Mouse (Mus musculus): ENCODE measurements around the gene B3gnt2. TPM values are rescaled to one million over a fixed set of nuclear protein-coding genes. Genes with fewer than 3 reads are reported as not detected.

B3gnt2 gene
- polyA plus RNA-seq, 1 experiment from 2014 or later, result 11.9 TPM

GRCm38 (mm10) chr11:22883676-22884075, 22.9 kb upstream of the B3gnt2 start:
- Histone ChIP-seq H3K9ac (no peak overlapping the region), H3K4me2 (replicated peaks) (no peak overlapping the region), H3K27me3 (replicated peaks) (no peaks in the 10 kb centered on the region), H3K27ac (no peak overlapping the region), H3K4me3 (replicated peaks) (no peak overlapping the region), H3K4me1 (replicated peaks) (0 out of 2 replicates have a peak, but pooled peaks cover 3% of the 10 kb centered on the region), H3K9me3 (no peaks in the 10 kb centered on the region), H3K36me3 (no peaks in the 10 kb centered on the region)
- 54% methylated on average over 2 of the region's 2 CpGs for WGBS
- ATAC-seq, result peak; percentile 89

- no peak overlapping the region for H3K4me2 ChIP-seq (replicated peaks)
- no peaks in the 10 kb centered on the region for H3K36me3 ChIP-seq
- no peak overlapping the region for H3K9ac ChIP-seq
- no peak overlapping the region for H3K27ac ChIP-seq
- no peaks in the 10 kb centered on the region for H3K27me3 ChIP-seq (replicated peaks)
- no peaks in the 10 kb centered on the region for H3K9me3 ChIP-seq
- 0 out of 2 replicates have a peak, but pooled peaks cover 3% of the 10 kb centered on the region for H3K4me1 ChIP-seq (replicated peaks)
- no peak for ATAC-seq
- H3K4me3 ChIP-seq (replicated peaks), result no peak overlapping the region
Measured at GRCm38 (mm10) chr11:22882926-22883325, 22.2 kb upstream of the B3gnt2 start.

GRCm38 (mm10) chr11:22880383-22881172, 19.8 kb upstream of the B3gnt2 start:
- no peak overlapping the region for H3K4me3 ChIP-seq (replicated peaks)
- H3K27ac ChIP-seq, result no peak overlapping the region
- H3K4me2 ChIP-seq (replicated peaks), result no peak overlapping the region
- no peaks in the 10 kb centered on the region for H3K27me3 ChIP-seq (replicated peaks)
- ATAC-seq, result peak; percentile 46
- 58% methylated on average over 3 of the region's 3 CpGs for WGBS
- H3K4me1 ChIP-seq (replicated peaks), result 0 out of 2 replicates have a peak, but pooled peaks cover 3% of the 10 kb centered on the region
- no peaks in the 10 kb centered on the region for H3K36me3 ChIP-seq
- H3K9me3 ChIP-seq, result no peaks in the 10 kb centered on the region
- H3K9ac ChIP-seq, result no peak overlapping the region

DNA sequence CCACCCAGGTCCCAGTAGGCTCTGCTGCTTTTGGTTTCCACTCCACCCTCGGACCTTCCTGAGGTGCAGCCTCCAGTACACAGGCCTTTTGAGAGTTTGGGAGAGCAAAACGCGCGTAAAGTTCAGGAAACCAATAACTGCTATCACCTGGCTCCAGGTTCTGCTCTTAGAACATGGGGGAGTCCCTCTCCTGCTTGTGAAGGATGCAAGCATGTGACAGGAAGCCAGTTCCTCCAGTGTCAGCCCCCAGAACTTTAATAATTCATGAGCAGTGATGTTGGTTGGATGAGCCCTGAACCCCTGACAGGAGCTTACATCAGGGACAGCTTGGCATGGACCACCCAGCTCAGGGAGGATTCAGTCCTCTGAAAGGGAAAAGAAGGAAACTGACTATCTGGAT, 18.9 kb upstream of the B3gnt2 start:
- H3K27me3 ChIP-seq (replicated peaks), result no peaks in the 10 kb centered on the region
- WGBS, result 87% methylated on average over 4 of the region's 4 CpGs
- no peak overlapping the region for H3K27ac ChIP-seq
- H3K4me2 ChIP-seq (replicated peaks), result no peak overlapping the region
- no peaks in the 10 kb centered on the region for H3K9me3 ChIP-seq
- H3K4me1 ChIP-seq (replicated peaks), result 0 out of 2 replicates have a peak, but pooled peaks cover 3% of the 10 kb centered on the region
- no peaks in the 10 kb centered on the region for H3K36me3 ChIP-seq
- no peak overlapping the region for H3K9ac ChIP-seq
- ATAC-seq, result no peak
- H3K4me3 ChIP-seq (replicated peaks), result no peak overlapping the region

DNA sequence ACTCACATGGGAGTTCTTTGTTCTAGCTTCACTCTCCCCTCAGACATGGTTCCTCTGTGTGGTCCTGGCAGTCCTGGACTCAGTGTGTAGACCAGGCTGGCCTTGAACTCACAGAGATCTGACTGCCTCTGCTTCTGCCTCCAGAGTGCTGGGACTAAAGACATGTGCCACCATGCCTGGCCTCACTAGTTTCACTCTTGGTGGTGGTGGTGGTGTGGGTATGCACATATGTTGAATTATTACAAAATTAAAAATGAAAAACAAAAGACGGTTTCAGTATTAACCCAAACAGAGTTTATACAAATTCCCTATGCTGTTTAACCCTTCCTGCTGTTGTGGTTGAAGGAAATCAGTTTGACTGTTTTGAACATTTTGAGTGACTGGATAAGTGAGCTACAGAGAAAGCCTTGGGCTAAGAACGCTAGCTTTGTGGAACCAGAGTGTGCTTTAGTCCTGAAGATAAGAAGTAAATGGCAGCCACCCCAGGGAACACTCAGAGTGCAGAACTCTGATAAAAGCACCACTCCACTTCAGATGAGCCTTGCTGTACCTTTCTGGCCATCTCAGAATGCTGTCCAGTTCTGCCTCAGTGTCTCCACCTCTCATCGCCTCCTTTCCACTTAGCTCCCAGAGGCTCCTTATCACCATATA, 16.0 kb upstream of the B3gnt2 start:
- no peak overlapping the region for H3K4me2 ChIP-seq (replicated peaks)
- no peaks in the 10 kb centered on the region for H3K36me3 ChIP-seq
- no peak overlapping the region for H3K9ac ChIP-seq
- H3K4me1 ChIP-seq (replicated peaks), result peaks cover 11% of the 10 kb centered on the region; the same call in 1 of the 2 replicates
- ATAC-seq, result no peak
- H3K4me3 ChIP-seq (replicated peaks), result no peak overlapping the region
- no peaks in the 10 kb centered on the region for H3K9me3 ChIP-seq
- H3K27ac ChIP-seq, result no peak overlapping the region
- whole genome bisulfite sequencing, result 77% methylated on average over 3 of the region's 3 CpGs
- no peaks in the 10 kb centered on the region for H3K27me3 ChIP-seq (replicated peaks)

- Histone ChIP-seq H3K9ac (no peak overlapping the region), H3K27ac (no peak overlapping the region), H3K4me2 (replicated peaks) (no peak overlapping the region), H3K9me3 (no peaks in the 10 kb centered on the region), H3K4me1 (replicated peaks) (peaks cover 8% of the 10 kb centered on the region; the same call in 1 of the 2 replicates), H3K27me3 (replicated peaks) (no peaks in the 10 kb centered on the region), H3K4me3 (replicated peaks) (no peak overlapping the region), H3K36me3 (no peaks in the 10 kb centered on the region)
- 76% methylated on average over 4 of the region's 4 CpGs for WGBS
- ATAC-seq, result no peak
Measured at GRCm38 (mm10) chr11:22875279-22875678, 14.5 kb upstream of the B3gnt2 start.

DNA sequence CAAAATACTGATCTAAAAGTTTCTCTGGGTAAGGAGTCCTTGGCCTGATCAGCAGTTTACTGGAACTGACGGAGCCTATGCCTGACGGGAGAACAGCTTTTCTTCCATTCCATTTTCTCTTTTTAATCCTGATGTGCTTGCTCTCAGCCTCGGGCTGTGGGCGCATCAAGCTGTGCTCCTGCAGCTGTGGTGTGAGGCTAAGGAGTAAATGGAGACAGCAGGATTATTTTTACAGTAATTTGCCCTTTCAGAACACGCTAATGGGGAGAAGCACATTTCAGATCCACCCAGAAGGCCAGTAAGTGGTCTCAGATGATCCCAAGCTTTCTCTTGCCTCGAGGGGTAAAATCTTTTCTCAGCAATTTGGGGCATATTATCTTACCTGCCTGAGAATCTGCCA, 14.0 kb upstream of the B3gnt2 start:
- Histone ChIP-seq H3K9me3 (no peaks in the 10 kb centered on the region), H3K36me3 (no peaks in the 10 kb centered on the region), H3K4me3 (replicated peaks) (no peak overlapping the region), H3K4me2 (replicated peaks) (no peak overlapping the region), H3K4me1 (replicated peaks) (peaks cover 8% of the 10 kb centered on the region; the same call in 1 of the 2 replicates), H3K27me3 (replicated peaks) (no peaks in the 10 kb centered on the region), H3K27ac (no peak overlapping the region), H3K9ac (no peak overlapping the region)
- ATAC-seq, result no peak
- 83% methylated on average over 6 of the region's 6 CpGs for WGBS

- 52% methylated on average over 4 of the region's 4 CpGs for WGBS
- Histone ChIP-seq H3K27ac (0 out of 2 replicates have a peak overlapping the region, but pooled peaks have one; percentile 18), H3K4me3 (replicated peaks) (no peak overlapping the region), H3K27me3 (replicated peaks) (no peaks in the 10 kb centered on the region), H3K36me3 (no peaks in the 10 kb centered on the region), H3K4me1 (replicated peaks) (peaks cover 8% of the 10 kb centered on the region; the same call in 1 of the 2 replicates), H3K9ac (no peak overlapping the region), H3K4me2 (replicated peaks) (no peak overlapping the region), H3K9me3 (no peaks in the 10 kb centered on the region)
- ATAC-seq, result no peak
Measured at GRCm38 (mm10) chr11:22873383-22873782, 12.6 kb upstream of the B3gnt2 start.

DNA sequence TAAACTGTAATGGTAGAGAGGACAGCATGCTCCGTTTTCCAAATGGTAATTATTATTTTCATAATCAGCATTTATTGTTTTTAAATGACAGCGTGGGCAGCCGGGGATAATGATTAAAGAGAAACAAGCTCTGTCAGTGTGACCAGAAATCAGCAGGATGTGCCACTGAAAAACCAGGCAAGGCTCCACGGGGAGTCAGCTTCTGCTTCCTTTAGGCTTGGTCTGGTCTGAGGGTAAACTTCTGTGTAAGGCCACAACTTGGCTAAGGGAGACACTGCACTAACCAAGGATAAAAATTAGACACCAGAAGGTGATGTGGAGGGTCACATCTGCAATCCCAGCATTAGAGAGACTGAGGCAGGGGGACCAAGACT, 11.5 kb upstream of the B3gnt2 start:
- Histone ChIP-seq H3K36me3 (no peaks in the 10 kb centered on the region), H3K9ac (no peak overlapping the region), H3K4me1 (replicated peaks) (peaks cover 8% of the 10 kb centered on the region; the same call in 1 of the 2 replicates), H3K4me3 (replicated peaks) (no peak overlapping the region), H3K27me3 (replicated peaks) (no peaks in the 10 kb centered on the region), H3K27ac (peak overlapping the region; percentile 6; the same call in 1 of the 2 replicates), H3K9me3 (no peaks in the 10 kb centered on the region), H3K4me2 (replicated peaks) (peak overlapping the region; percentile 36)
- WGBS, result 51% methylated on average over 4 of the region's 4 CpGs
- no peak for ATAC-seq

DNA sequence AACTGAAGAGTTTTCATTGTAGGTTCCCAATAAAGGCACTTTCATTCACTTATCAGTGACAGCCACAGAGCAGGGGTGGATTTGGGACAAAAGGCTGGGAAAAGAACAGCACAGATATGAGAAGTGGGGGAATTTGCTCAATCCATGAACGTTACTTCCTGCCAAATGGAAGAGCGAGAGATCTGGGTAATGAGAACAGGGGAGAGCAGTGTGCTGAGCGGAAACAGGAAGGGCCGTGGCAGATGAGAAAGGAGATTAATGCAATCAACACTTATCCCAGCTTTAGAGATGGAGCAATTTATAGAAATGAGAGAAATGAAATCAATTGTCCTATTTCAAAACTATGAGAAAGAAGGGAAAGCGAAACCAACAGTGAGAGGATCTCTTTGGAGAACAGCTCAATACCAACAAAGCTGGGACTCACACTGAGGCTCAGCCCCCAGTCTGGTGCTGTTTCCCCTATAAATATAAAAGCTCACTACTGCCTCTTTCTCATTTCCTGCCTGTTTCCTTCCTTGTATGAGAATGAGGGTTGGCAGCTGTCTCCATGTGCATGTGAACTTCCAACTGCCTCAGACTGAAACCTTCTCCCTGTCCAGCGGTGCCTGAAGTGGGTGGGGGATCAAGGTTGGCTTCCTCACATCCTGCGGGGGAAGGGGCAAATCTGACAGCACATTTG, 11.0 kb upstream of the B3gnt2 start:
- 50% methylated on average over 7 of the region's 7 CpGs for WGBS
- peak; percentile 43 for ATAC-seq
- peaks cover 8% of the 10 kb centered on the region; the same call in 1 of the 2 replicates for H3K4me1 ChIP-seq (replicated peaks)

GRCm38 (mm10) chr11:22868582-22868981, 7.8 kb upstream of the B3gnt2 start:
- H3K4me1 ChIP-seq (replicated peaks), result peaks cover 8% of the 10 kb centered on the region; the same call in 1 of the 2 replicates
- no peaks in the 10 kb centered on the region for H3K9me3 ChIP-seq
- 83% methylated on average over 8 of the region's 8 CpGs for WGBS
- no peak overlapping the region for H3K4me3 ChIP-seq (replicated peaks)
- no peak overlapping the region for H3K9ac ChIP-seq
- H3K36me3 ChIP-seq, result no peaks in the 10 kb centered on the region
- no peak overlapping the region for H3K4me2 ChIP-seq (replicated peaks)
- ATAC-seq, result no peak
- H3K27ac ChIP-seq, result no peak overlapping the region
- no peaks in the 10 kb centered on the region for H3K27me3 ChIP-seq (replicated peaks)

More for the DNA sequence above, 11.0 kb upstream of the B3gnt2 start:
- Histone ChIP-seq H3K4me2 (replicated peaks) (peak overlapping the region; percentile 36), H3K4me3 (replicated peaks) (no peak overlapping the region), H3K9ac (no peak overlapping the region), H3K27ac (0 out of 2 replicates have a peak overlapping the region, but pooled peaks have one; percentile 6), H3K36me3 (no peaks in the 10 kb centered on the region), H3K9me3 (no peaks in the 10 kb centered on the region), H3K27me3 (replicated peaks) (no peaks in the 10 kb centered on the region)

- ATAC-seq, result no peak
- 84% methylated on average over 5 of the region's 5 CpGs for WGBS
- H3K9ac ChIP-seq, result no peak overlapping the region
Measured at GRCm38 (mm10) chr11:22867691-22868090, 6.9 kb upstream of the B3gnt2 start.

More at GRCm38 (mm10) chr11:22867691-22868090, 6.9 kb upstream of the B3gnt2 start:
- H3K4me2 ChIP-seq (replicated peaks), result no peak overlapping the region
- no peaks in the 10 kb centered on the region for H3K9me3 ChIP-seq
- H3K27ac ChIP-seq, result no peak overlapping the region
- H3K36me3 ChIP-seq, result no peaks in the 10 kb centered on the region
- H3K27me3 ChIP-seq (replicated peaks), result no peaks in the 10 kb centered on the region
- peaks cover 6% of the 10 kb centered on the region; the same call in 1 of the 2 replicates for H3K4me1 ChIP-seq (replicated peaks)
- no peak overlapping the region for H3K4me3 ChIP-seq (replicated peaks)
